Mouse (Mus musculus) kidney, adult 9 months (tissue): Measurements from ENCODE around the gene Gnpda2.

Experiments
- DNase-seq: peaks from one replicate; pipeline ENCODE4 v3.0.0; 2022

Gene Gnpda2

GRCm38 (mm10) chr5:69591640-69592461 lies at the start of gene Gnpda2:
Gene Gnpda2, minus strand, starts transcription at chr5:69592340.
- peak; percentile 88 for DNase-seq

- no peak for DNase-seq
Measured at GRCm38 (mm10) chr5:69634766-69635165, 42.6 kb upstream of the Gnpda2 start.

- DNase-seq: no peak
Measured at GRCm38 (mm10) chr5:69620899-69621298, 28.8 kb upstream of the Gnpda2 start.

- peak; percentile 28 for DNase-seq
Measured at GRCm38 (mm10) chr5:69613209-69613796, 21.2 kb upstream of the Gnpda2 start.

- peak; percentile 11 for DNase-seq
Measured at GRCm38 (mm10) chr5:69601027-69601426, 8.9 kb upstream of the Gnpda2 start.

GRCm38 (mm10) chr5:69557404-69557935 lies 34.7 kb downstream of the Gnpda2 start:
- no peak for DNase-seq

GRCm38 (mm10) chr5:69556628-69557403 lies 35.3 kb downstream of the Gnpda2 start, which contains the start of gene Guf1:
Gene Guf1, plus strand, starts transcription at chr5:69556923.
- peak; percentile 95 for DNase-seq

- DNase-seq: no peak
Measured at GRCm38 (mm10) chr5:69542489-69542888, 49.7 kb downstream of the Gnpda2 start, which contains the start of gene Yipf7. Gene Yipf7, minus strand, starts transcription at chr5:69542648.

- no peak for DNase-seq
Measured at GRCm38 (mm10) chr5:69541680-69542079, 50.5 kb downstream of the Gnpda2 start.

- no peak for DNase-seq
Measured at GRCm38 (mm10) chr5:69523944-69524343, 68.2 kb downstream of the Gnpda2 start.
